Mouse (Mus musculus) lung, adult 18-20 months (tissue): ENCODE results near the gene Eya4.

ENCODE experiments used
- DNase-seq, 2 experiments: peaks; one replicate each; pipeline ENCODE4 v3.0.0; 2022; ENCODE audit warnings: mixed read lengths in 2 of 2

The Eya4 gene

GRCm38 (mm10) chr10:23350011-23350911 is at the start of gene Eya4:
TSS of gene Eya4 (minus strand) at chr10:23350786.
- no peak for DNase-seq

- DNase-seq, result no peak
Measured at GRCm38 (mm10) chr10:23395399-23395798, 44.8 kb upstream of the Eya4 start.

- no peak for DNase-seq
Measured at GRCm38 (mm10) chr10:23394556-23395245, 44.1 kb upstream of the Eya4 start.

- DNase-seq, result no peak
Measured at GRCm38 (mm10) chr10:23394152-23394551, 43.6 kb upstream of the Eya4 start.

- no peak for DNase-seq
Measured at GRCm38 (mm10) chr10:23363866-23364265, 13.3 kb upstream of the Eya4 start.

- DNase-seq, result no peak
Measured at GRCm38 (mm10) chr10:23349392-23350010, 1.1 kb downstream of the Eya4 start.

- DNase-seq, result no peak
Measured at GRCm38 (mm10) chr10:23348893-23349391, 1.6 kb downstream of the Eya4 start.

GRCm38 (mm10) chr10:23348101-23348892 is 2.3 kb downstream of the Eya4 start:
- no peak for DNase-seq

GRCm38 (mm10) chr10:23337250-23337649 is 13.3 kb downstream of the Eya4 start:
- DNase-seq, result no peak

GRCm38 (mm10) chr10:23332768-23333167 is 17.8 kb downstream of the Eya4 start:
- DNase-seq, result no peak

- no peak for DNase-seq
Measured at GRCm38 (mm10) chr10:23327651-23328050, 22.9 kb downstream of the Eya4 start.

- no peak for DNase-seq
Measured at GRCm38 (mm10) chr10:23322275-23322674, 28.3 kb downstream of the Eya4 start.

- DNase-seq, result no peak
Measured at GRCm38 (mm10) chr10:23295616-23296015, 55.0 kb downstream of the Eya4 start.

- DNase-seq, result no peak
Measured at GRCm38 (mm10) chr10:23292495-23292894, 58.1 kb downstream of the Eya4 start.

GRCm38 (mm10) chr10:23277371-23277770 is 73.2 kb downstream of the Eya4 start:
- DNase-seq, result no peak

GRCm38 (mm10) chr10:23271050-23271621 is 79.5 kb downstream of the Eya4 start:
- no peak for DNase-seq

- DNase-seq, result no peak
Measured at GRCm38 (mm10) chr10:23270502-23270901, 80.1 kb downstream of the Eya4 start.

GRCm38 (mm10) chr10:23252180-23252579 is 98.4 kb downstream of the Eya4 start:
- DNase-seq, result no peak

GRCm38 (mm10) chr10:23246485-23246884 is 104.1 kb downstream of the Eya4 start:
- no peak for DNase-seq

GRCm38 (mm10) chr10:23236918-23237317 is 113.7 kb downstream of the Eya4 start:
- no peak for DNase-seq

GRCm38 (mm10) chr10:23235405-23235804 is 115.2 kb downstream of the Eya4 start:
- DNase-seq, result no peak

GRCm38 (mm10) chr10:23233425-23233824 is 117.2 kb downstream of the Eya4 start:
- no peak for DNase-seq
